Comparison of ENCODE assay signal across 29 mouse cellular contexts in genomic region chr2:155679586-155680110, GRCm38 (mm10). TPM values are rescaled to one million over a fixed set of nuclear protein-coding genes. Genes with fewer than 3 reads are reported as not detected.
DNase-seq lines count a peak whose midpoint lies in the region; ATAC-seq and TF ChIP-seq lines count a peak whose summit lies in the region.
"Had no signal": no experiment of that assay in that cellular context is flagged by ENCODE, and none has a peak within 500 bp of the region (broad histone marks: within the 10 kb centered on the region; RNA-seq: fewer than 3 reads in every experiment).

No protein-coding gene starts in this region.

- DNase-seq in heart, adult 11 months = peak; percentile 55
- DNase-seq in heart, adult 2 months = no peak
- peak; percentile 71 for DNase-seq in CD4-positive, CD25-positive, alpha-beta regulatory T cell, adult 2 months (ENCODE audit: low read depth, low spot score)
- peak; percentile 71 for DNase-seq in naive thymus-derived CD4-positive, alpha-beta T cell, adult 2 months (ENCODE audit: low read depth)
- DNase-seq in thymus, postnatal 25 days = peak; percentile 56
- no peak for DNase-seq in cerebellum, postnatal 25 days
- DNase-seq: adrenal gland, adult 2 months; cerebellum, adult 11-12 months; heart, adult 18-20 months; kidney, adult 11 months; liver, embryonic 13.5 days; right cerebral cortex, adult 18-20 months; spleen, adult 18-20 months had no signal

- ATAC-seq in megakaryocyte progenitor cell, adult 5-6 weeks (replicated peaks; ENCODE audit: poor library complexity) = no peak
- ATAC-seq: forebrain, embryonic 14.5 days; midbrain, embryonic 13.5 days had no signal

- peaks cover 14% of the 10 kb centered on the region for H3K36me3 ChIP-seq in heart, adult 2 months (ENCODE audit: control insufficient read depth, insufficient read depth, low read length)
- H3K36me3 ChIP-seq: heart, embryonic 15.5 days; limb, embryonic 12.5 days; liver, embryonic 13.5 days; lung, embryonic 15.5 days; midbrain, embryonic 13.5 days had no signal

- intact Hi-C loops in heart, adult 2 months (cut with DNase I) = no loop called here

- TF ChIP-seq CTCF in heart, adult 2 months (IDR thresholded peaks at IDR 0.05) = no peak

- no peak for TF ChIP-seq POLR2A in heart, adult 2 months (IDR thresholded peaks at IDR 0.05; ENCODE audit: insufficient read depth, low read depth, low read length)

- H3K79me2 ChIP-seq in heart, adult 2 months (replicated peaks; ENCODE audit: control insufficient read depth, insufficient read depth, low read length) = peaks cover 12% of the 10 kb centered on the region

- H3K4me1 ChIP-seq in heart, adult 2 months (ENCODE audit: control insufficient read depth, insufficient read depth, low read length) = peaks cover 10% of the 10 kb centered on the region
- H3K4me1 ChIP-seq: heart, embryonic 15.5 days; limb, embryonic 12.5 days; lung, embryonic 15.5 days had no signal

- 73% methylated on average over 4 of the region's 4 CpGs for WGBS in heart, adult 2 months

- H3K9ac ChIP-seq in heart, adult 2 months (ENCODE audit: low read depth, low read length) = no peak overlapping the region
- H3K9ac ChIP-seq: heart, embryonic 15.5 days; hindbrain, embryonic 14.5 days; limb, embryonic 12.5 days; liver, embryonic 13.5 days; lung, embryonic 15.5 days; midbrain, embryonic 13.5 days had no signal

- H3K27ac ChIP-seq in heart, adult 2 months = no peak overlapping the region
- H3K27ac ChIP-seq: heart, embryonic 15.5 days; hindbrain, embryonic 14.5 days; kidney, postnatal 0 days; left cerebral cortex, adult 2 months; limb, embryonic 12.5 days; liver, embryonic 13.5 days; lung, embryonic 15.5 days; macrophage; midbrain, embryonic 13.5 days had no signal

- no peak overlapping the region for H3K4me3 ChIP-seq in heart, adult 2 months
- H3K4me3 ChIP-seq: erythroblast, embryonic 14.5 days; heart, embryonic 15.5 days; left cerebral cortex, adult 2 months; limb, embryonic 12.5 days; liver, embryonic 13.5 days; lung, embryonic 15.5 days; midbrain, embryonic 13.5 days had no signal

- no peak for TF ChIP-seq EP300 in heart, adult 2 months (IDR thresholded peaks at IDR 0.05; ENCODE audit: insufficient read depth, low read depth, low read length)

- no peaks in the 10 kb centered on the region for H3K27me3 ChIP-seq in heart, adult 2 months (ENCODE audit: control insufficient read depth, insufficient read depth, low read length)
- H3K27me3 ChIP-seq: heart, embryonic 15.5 days; limb, embryonic 12.5 days; liver, embryonic 13.5 days; lung, embryonic 15.5 days; midbrain, embryonic 13.5 days had no signal

RNA-seq across cellular contexts. Expression of gene Trpc4ap, which starts 12.5 kb away (rescaled TPM):
- total RNA-seq in heart, adult 2 months (2021) = 10 to 100 TPM; 77.0 to 84.9 TPM
- 95.6 and 114 TPM in 2 replicates for polyA plus RNA-seq in heart, adult 2 months (2012; rRNA removed)
- total RNA-seq in megakaryocyte progenitor cell, adult 5-6 weeks (2015) = 59.0 and 62.9 TPM in 2 replicates
- total RNA-seq in megakaryocyte progenitor cell, adult 5-6 weeks (2017) = 73.1 and 89.6 TPM in 2 replicates

RNA-seq across cellular contexts. Expression of gene Edem2, which starts 49.6 kb away (rescaled TPM):
- total RNA-seq in heart, adult 2 months (2021) = 1 to 10 TPM; 6.0 to 6.4 TPM
- polyA plus RNA-seq in heart, adult 2 months (2012; rRNA removed) = 14.4 and 16.9 TPM in 2 replicates
- total RNA-seq in megakaryocyte progenitor cell, adult 5-6 weeks (2015) = 47.1 and 55.0 TPM in 2 replicates
- 58.2 and 70.9 TPM in 2 replicates for total RNA-seq in megakaryocyte progenitor cell, adult 5-6 weeks (2017)

RNA-seq across cellular contexts. Expression of gene Gm17581, which starts 56.0 kb away (rescaled TPM):
- not detected for total RNA-seq in heart, adult 2 months (2021)
- polyA plus RNA-seq in heart, adult 2 months (2012; rRNA removed) = not detected in 2 replicates
- total RNA-seq in megakaryocyte progenitor cell, adult 5-6 weeks (2015) = not detected in 2 replicates
- not detected in 2 replicates for total RNA-seq in megakaryocyte progenitor cell, adult 5-6 weeks (2017)
- total RNA-seq: adrenal gland, adult 2 months; common myeloid progenitor, adult 5-6 weeks; G1E; heart, adult 18-20 months; left cerebral cortex, adult 2 months had no signal
- polyA plus RNA-seq: adrenal gland, adult 2 months; brain, embryonic 14.5 days; embryonic facial prominence, embryonic 11.5 days; erythroblast, embryonic 14.5 days; forebrain, embryonic 14.5 days; G1E; heart, embryonic 15.5 days; hindbrain, embryonic 14.5 days; kidney, postnatal 0 days; limb, embryonic 12.5 days; liver, embryonic 13.5 days; lung, embryonic 15.5 days; macrophage; midbrain, embryonic 13.5 days; testis, adult 2 months had no signal

Comparison
In these comparisons a context has a peak if more than half of its experiments do, and no peak if none do; other contexts are left out.
1. DNase-seq: peak in heart, adult 11 months (single experiment), CD4-positive, CD25-positive, alpha-beta regulatory T cell, adult 2 months (single experiment), naive thymus-derived CD4-positive, alpha-beta T cell, adult 2 months (single experiment) and thymus, postnatal 25 days (single experiment); none in heart, adult 2 months (0 of 2) and cerebellum, postnatal 25 days (0 of 2).
2. RNA of gene Edem2, which starts 49.6 kb away (total RNA-seq): 47.1 to 70.9 TPM in megakaryocyte progenitor cell, adult 5-6 weeks; 6.0 to 6.4 TPM in heart, adult 2 months; every median in the first group is over 4 times any median in the second.